Mouse (Mus musculus): ENCODE data around the gene Aoc2. TPM values are rescaled to one million over a fixed set of nuclear protein-coding genes. Genes with fewer than 3 reads are reported as not detected.
"Not testable (repeated sequence)": the region's sequence is repeated elsewhere in the genome, so short reads cannot be mapped to it uniquely, and the experiment has no call there.

Gene Aoc2
- polyA plus RNA-seq, 1 experiment from 2014 or later = 1.6 TPM

DNA sequence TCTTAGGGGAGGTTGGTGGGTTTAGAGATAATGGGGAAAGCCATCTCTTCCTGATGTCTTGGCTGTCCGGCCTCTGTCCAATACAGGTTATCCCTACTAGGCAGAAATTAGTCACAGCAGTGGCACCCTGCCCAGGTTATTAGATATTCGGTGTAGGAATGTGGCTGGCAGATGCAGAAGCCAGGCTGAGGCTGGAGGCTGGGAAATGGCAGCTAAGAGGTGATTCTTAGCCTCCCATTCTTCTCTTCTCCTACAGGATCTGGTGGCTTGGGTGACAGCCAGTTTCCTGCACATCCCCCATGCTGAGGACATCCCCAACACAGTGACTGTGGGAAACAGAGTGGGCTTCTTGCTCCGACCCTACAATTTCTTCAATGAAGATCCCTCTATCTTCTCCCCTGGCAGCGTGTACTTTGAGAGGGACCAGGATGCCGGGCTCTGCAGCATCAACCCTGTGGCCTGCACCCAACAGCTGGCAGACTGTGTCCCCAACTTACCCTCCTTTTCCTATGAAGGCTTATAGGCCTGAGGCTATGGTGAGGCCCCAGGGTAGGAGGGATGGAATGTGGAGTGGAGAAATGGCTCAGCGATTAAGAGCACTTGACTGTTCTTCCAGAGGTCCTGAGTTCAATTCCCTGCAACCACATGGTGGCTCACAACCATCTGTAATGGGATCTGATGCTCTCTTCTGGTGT is 4.2 kb downstream of the Aoc2 start:
- WGBS = 82% methylated on average over 6 of the region's 6 CpGs
- ATAC-seq (ENCODE audit: low FRiP score) (no peak), DNase-seq (ENCODE audit: low spot score) (no peak)
- Histone ChIP-seq H3K4me3 (replicated peaks; ENCODE audit: low read length) (no peak overlapping the region), H3K36me3 (replicated peaks; ENCODE audit: control insufficient read depth, insufficient read depth) (peaks cover 21% of the 10 kb centered on the region), H3K4me1 (replicated peaks; ENCODE audit: control insufficient read depth, insufficient read depth, low read length) (no peaks in the 10 kb centered on the region), H3K9ac (no peak overlapping the region), H3K27me3 (ENCODE audit: control insufficient read depth, insufficient read depth, low read length) (no peaks in the 10 kb centered on the region), H3K4me2 (replicated peaks) (no peak overlapping the region), H3K9me3 (ENCODE audit: control insufficient read depth, low read length) (no peaks in the 10 kb centered on the region), H3K27ac (no peak overlapping the region)

DNA sequence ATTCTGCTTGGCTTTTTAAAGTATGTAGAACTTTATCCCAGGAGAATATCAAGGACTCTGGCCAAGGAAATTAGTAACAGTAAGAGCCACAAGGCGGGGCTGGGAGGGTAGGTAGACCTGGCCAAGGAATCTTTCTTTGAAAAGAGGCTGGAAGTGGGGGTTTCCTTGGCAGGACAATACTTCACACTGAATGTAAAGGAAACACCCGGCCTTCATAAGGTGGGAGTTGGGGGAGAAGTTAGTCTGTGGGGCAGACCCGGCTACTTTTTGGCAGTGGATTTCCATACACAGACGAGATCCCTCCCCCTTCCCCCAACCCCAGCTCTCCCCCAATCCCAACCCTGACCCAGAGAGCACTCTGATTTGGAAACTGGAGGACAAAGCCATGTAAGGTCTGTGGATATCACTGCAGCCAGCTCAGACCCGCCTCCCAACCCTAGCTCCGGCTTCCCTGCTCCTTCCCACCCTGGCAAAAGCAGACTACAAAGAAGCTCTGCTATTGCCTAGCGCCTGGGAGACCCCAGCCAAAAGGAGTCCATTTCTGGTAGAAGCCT is 5.6 kb downstream of the Aoc2 start, which contains the start of gene Aoc3:
Aoc3 (plus strand) TSS at position 235 of the 554 bp plus-strand sequence.
- Histone ChIP-seq H3K36me3 (replicated peaks; ENCODE audit: control insufficient read depth, insufficient read depth) (peaks cover 7% of the 10 kb centered on the region), H3K4me3 (replicated peaks; ENCODE audit: low read length) (no peak within 1 kb of the TSS), H3K4me1 (replicated peaks; ENCODE audit: control insufficient read depth, insufficient read depth, low read length) (no peaks in the 10 kb centered on the region), H3K4me2 (replicated peaks) (no peak within 1 kb of the TSS), H3K9ac (no peak within 1 kb of the TSS), H3K9me3 (ENCODE audit: control insufficient read depth, low read length) (no peaks in the 10 kb centered on the region), H3K27me3 (ENCODE audit: control insufficient read depth, insufficient read depth, low read length) (no peaks in the 10 kb centered on the region), H3K27ac (no peak within 1 kb of the TSS)
- DNase-seq (ENCODE audit: low spot score) (no peak), ATAC-seq (ENCODE audit: low FRiP score) (no peak)
- WGBS = 71% methylated on average over 7 of the region's 7 CpGs

DNA sequence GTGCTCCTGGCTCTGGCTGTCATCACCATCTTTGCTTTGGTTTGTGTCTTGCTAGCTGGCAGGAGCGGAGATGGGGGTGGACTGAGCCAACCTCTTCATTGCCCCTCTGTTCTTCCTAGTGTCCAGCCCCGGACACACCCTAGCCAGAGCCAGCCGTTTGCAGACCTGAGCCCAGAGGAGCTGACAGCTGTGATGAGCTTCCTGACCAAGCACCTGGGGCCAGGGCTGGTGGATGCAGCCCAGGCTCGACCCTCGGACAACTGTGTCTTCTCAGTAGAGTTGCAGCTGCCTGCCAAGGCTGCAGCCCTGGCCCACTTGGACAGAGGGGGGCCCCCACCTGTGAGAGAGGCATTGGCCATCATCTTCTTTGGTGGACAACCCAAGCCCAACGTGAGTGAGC is 6.1 kb downstream of the Aoc2 start:
- H3K36me3 ChIP-seq (replicated peaks; ENCODE audit: control insufficient read depth, insufficient read depth); ATAC-seq (ENCODE audit: low FRiP score); DNase-seq (ENCODE audit: low spot score); H3K9me3 ChIP-seq (ENCODE audit: control insufficient read depth, low read length); H3K27ac ChIP-seq; H3K4me2 ChIP-seq (replicated peaks); H3K27me3 ChIP-seq (ENCODE audit: control insufficient read depth, insufficient read depth, low read length); H3K4me1 ChIP-seq (replicated peaks; ENCODE audit: control insufficient read depth, insufficient read depth, low read length); H3K9ac ChIP-seq; H3K4me3 ChIP-seq (replicated peaks; ENCODE audit: low read length): not testable (repeated sequence)
- 68% methylated on average over 5 of the region's 6 CpGs for WGBS

DNA sequence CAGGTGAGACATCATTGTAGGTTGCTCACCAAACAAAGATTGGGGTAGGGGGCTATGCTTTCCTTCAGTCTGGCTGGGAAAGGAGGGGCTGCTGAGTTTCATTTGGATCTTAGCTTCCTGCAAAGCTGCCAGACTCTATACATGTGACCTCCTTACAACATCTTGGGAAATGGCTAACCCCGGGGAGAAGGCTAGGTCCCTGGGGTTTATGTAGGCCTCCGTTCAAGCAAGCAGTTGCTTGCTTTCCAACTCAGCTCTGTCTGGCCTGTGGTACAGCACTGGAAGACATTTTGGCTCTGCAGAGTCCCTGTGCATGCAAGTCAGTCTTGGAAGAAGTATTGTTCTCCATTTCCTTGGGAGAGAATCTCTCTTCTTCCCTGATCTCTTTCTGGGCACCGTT is 7.7 kb downstream of the Aoc2 start:
- DNase-seq (ENCODE audit: low spot score) (no peak), ATAC-seq (ENCODE audit: low FRiP score) (no peak)
- H3K4me1 ChIP-seq (replicated peaks; ENCODE audit: control insufficient read depth, insufficient read depth, low read length) = peaks cover 4% of the 10 kb centered on the region; the same call in 1 of the 2 replicates
- H3K4me2 ChIP-seq (replicated peaks) = no peak overlapping the region
- no peak overlapping the region for H3K4me3 ChIP-seq (replicated peaks; ENCODE audit: low read length)
- no peaks in the 10 kb centered on the region for H3K27me3 ChIP-seq (ENCODE audit: control insufficient read depth, insufficient read depth, low read length)
- WGBS = 86% methylated on average over 3 of the region's 3 CpGs
- no peaks in the 10 kb centered on the region for H3K36me3 ChIP-seq (replicated peaks; ENCODE audit: control insufficient read depth, insufficient read depth)
- H3K9me3 ChIP-seq (ENCODE audit: control insufficient read depth, low read length) = no peaks in the 10 kb centered on the region
- no peak overlapping the region for H3K9ac ChIP-seq
- H3K27ac ChIP-seq = no peak overlapping the region

DNA sequence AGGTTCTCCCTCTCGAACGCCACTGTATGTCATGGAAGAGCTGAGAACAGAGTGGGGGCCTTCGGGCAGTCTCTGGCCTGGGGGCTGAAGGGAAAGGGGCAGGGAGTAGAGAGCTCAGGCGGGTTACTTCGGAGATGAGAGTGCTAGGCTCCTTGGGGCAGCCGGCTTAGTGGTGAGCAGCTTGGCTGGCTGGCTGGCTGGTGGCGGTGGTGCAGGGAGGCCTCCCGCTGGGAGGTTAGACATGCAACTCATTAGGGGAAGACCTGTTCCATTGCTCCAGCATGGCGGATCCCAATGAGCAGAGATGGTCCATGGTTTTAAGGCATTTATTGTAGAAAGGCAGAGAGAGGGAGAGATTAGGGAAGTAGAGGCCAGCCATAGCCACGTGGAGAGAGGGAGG is 9.2 kb downstream of the Aoc2 start:
- H3K27me3 ChIP-seq (ENCODE audit: control insufficient read depth, insufficient read depth, low read length) = no peaks in the 10 kb centered on the region
- H3K4me2 ChIP-seq (replicated peaks) = no peak overlapping the region
- no peak overlapping the region for H3K27ac ChIP-seq
- DNase-seq (ENCODE audit: low spot score) (no peak), ATAC-seq (ENCODE audit: low FRiP score) (no peak)
- 20% methylated on average over 10 of the region's 10 CpGs for WGBS
- H3K4me1 ChIP-seq (replicated peaks; ENCODE audit: control insufficient read depth, insufficient read depth, low read length) = peaks cover 15% of the 10 kb centered on the region; the same call in 1 of the 2 replicates
- no peaks in the 10 kb centered on the region for H3K36me3 ChIP-seq (replicated peaks; ENCODE audit: control insufficient read depth, insufficient read depth)
- H3K9ac ChIP-seq = no peak overlapping the region
- H3K9me3 ChIP-seq (ENCODE audit: control insufficient read depth, low read length) = no peaks in the 10 kb centered on the region
- no peak overlapping the region for H3K4me3 ChIP-seq (replicated peaks; ENCODE audit: low read length)

DNA sequence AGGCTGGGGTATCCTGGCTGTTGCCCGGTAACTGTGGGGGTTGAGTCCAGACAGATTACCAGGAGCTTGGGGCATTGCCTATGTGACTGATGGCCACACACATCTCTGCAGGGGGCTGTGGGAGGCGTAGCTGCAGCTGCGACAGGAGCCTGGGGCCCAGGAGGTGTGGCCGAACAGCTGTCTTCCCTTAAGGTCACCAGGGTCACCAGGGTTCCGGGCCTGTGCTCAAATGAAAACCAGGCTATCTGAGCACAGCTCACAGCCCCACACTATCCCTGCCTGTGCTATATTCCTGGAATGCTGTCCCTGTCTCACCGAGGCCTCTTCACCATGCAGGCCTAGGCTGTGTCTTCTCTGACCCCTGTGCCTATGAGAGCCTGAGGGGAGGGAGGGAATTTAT is 9.7 kb downstream of the Aoc2 start:
- 3% methylated on average over 6 of the region's 6 CpGs for whole genome bisulfite sequencing

DNA sequence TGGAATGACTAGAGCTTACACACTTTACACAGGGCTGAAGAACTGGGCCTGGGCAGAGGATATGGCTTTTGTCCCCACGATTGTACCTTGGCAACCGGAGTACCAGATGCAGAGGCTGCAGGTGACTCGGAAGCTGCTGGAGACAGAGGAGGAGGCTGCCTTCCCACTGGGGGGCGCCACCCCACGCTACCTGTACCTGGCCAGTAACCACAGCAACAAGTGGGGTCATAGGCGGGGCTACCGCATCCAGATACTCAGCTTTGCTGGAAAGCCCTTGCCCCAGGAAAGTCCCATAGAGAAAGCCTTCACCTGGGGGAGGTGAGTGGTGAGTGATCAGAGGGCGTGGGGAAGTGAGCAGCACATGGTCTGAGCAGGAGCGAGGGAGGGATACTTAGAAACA is 10.8 kb downstream of the Aoc2 start:
- H3K4me3 ChIP-seq (replicated peaks; ENCODE audit: low read length) = no peak overlapping the region
- H3K4me1 ChIP-seq (replicated peaks; ENCODE audit: control insufficient read depth, insufficient read depth, low read length) = peaks cover 15% of the 10 kb centered on the region; the same call in 1 of the 2 replicates
- WGBS = 82% methylated on average over 9 of the region's 9 CpGs
- no peaks in the 10 kb centered on the region for H3K27me3 ChIP-seq (ENCODE audit: control insufficient read depth, insufficient read depth, low read length)
- no peak overlapping the region for H3K4me2 ChIP-seq (replicated peaks)
- DNase-seq (ENCODE audit: low spot score) (no peak), ATAC-seq (ENCODE audit: low FRiP score) (no peak)
- H3K27ac ChIP-seq = no peak overlapping the region
- H3K36me3 ChIP-seq (replicated peaks; ENCODE audit: control insufficient read depth, insufficient read depth) = no peaks in the 10 kb centered on the region
- H3K9me3 ChIP-seq (ENCODE audit: control insufficient read depth, low read length) = no peaks in the 10 kb centered on the region
- no peak overlapping the region for H3K9ac ChIP-seq

More for the DNA sequence above, 9.7 kb downstream of the Aoc2 start:
- Histone ChIP-seq H3K9ac (no peak overlapping the region), H3K27ac (no peak overlapping the region), H3K36me3 (replicated peaks; ENCODE audit: control insufficient read depth, insufficient read depth) (no peaks in the 10 kb centered on the region), H3K27me3 (ENCODE audit: control insufficient read depth, insufficient read depth, low read length) (no peaks in the 10 kb centered on the region), H3K4me1 (replicated peaks; ENCODE audit: control insufficient read depth, insufficient read depth, low read length) (peaks cover 15% of the 10 kb centered on the region; the same call in 1 of the 2 replicates), H3K4me2 (replicated peaks) (no peak overlapping the region), H3K9me3 (ENCODE audit: control insufficient read depth, low read length) (no peaks in the 10 kb centered on the region), H3K4me3 (replicated peaks; ENCODE audit: low read length) (no peak overlapping the region)
- ATAC-seq (ENCODE audit: low FRiP score) (no peak), DNase-seq (ENCODE audit: low spot score) (no peak)

DNA sequence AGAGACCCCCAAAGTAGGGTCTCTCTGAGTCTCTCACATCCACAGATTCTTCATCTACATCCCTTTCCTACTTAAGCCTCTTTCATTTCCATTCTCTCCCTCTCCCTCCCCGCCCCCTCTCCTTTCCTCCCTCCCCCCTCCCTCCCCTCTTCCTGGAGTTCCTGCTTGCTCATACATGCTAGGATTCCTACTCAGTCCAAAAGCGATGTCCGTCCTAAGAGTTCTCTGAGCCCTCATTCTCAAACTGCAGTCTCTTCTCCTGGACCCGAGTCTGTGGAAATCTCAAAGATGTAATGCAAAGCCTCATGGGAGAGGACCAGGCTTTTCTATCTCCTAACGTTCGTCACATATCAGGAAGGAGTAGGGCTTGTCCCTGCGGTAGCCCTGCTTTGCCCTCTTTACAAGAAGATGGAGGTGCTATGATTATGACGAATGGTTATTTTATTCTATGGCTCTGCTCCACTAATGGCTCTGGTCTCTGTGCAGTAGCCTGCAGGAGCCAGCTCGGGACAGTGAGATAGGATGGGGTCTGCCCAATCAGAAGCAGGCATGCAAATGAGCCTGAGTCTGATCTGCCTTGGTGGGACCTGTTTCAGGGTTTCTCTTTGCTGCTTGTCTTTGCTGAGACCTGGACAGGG is 13.4 kb downstream of the Aoc2 start:
- Histone ChIP-seq H3K36me3 (replicated peaks; ENCODE audit: control insufficient read depth, insufficient read depth) (no peaks in the 10 kb centered on the region), H3K4me3 (replicated peaks; ENCODE audit: low read length) (peak overlapping the region; percentile 24), H3K9me3 (ENCODE audit: control insufficient read depth, low read length) (no peaks in the 10 kb centered on the region), H3K4me1 (replicated peaks; ENCODE audit: control insufficient read depth, insufficient read depth, low read length) (peaks cover 15% of the 10 kb centered on the region; the same call in 1 of the 2 replicates), H3K4me2 (replicated peaks) (peak overlapping the region; percentile 50), H3K9ac (peak overlapping the region; percentile 50), H3K27ac (peak overlapping the region; percentile 65; the same call in 1 of the 2 replicates), H3K27me3 (ENCODE audit: control insufficient read depth, insufficient read depth, low read length) (no peaks in the 10 kb centered on the region)
- peak; percentile 28 for DNase-seq (ENCODE audit: low spot score)
- peak; percentile 83 for ATAC-seq (ENCODE audit: low FRiP score)
- 3% methylated on average over 9 of the region's 9 CpGs for WGBS

DNA sequence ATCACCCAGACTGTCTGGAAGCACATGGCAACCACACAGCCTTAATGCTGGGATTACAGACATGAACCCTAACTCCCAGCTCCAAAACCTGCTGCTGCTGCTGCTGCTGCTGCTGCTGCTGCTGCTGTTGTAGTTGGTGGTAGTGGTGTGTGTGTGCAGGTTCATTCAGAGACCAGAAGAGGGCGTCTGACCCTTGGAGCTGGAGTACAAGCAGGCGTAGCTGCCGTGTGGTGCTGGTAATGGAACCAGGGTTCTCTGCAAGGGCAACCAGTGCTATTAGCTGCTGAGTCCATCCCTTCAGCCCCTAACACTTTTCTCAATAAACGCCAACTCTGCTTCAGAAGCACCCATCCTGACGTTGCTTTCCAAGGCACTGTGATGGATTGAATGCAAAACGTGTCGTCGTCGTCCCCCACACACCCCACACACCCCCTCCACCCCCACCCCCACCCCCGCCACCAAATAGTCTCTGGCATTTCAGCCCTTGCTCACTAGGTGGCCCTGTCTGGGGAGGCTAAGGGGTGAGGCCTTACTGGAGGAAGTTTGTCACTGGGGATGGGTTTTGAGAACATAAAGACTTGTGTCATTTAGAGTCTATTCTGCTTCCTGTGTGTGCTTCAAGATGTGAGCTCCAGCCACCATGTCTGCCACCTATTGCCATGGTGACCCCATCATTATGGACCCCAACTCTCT is 22.4 kb downstream of the Aoc2 start:
- Histone ChIP-seq H3K36me3 (replicated peaks; ENCODE audit: control insufficient read depth, insufficient read depth) (no peaks in the 10 kb centered on the region), H3K4me2 (replicated peaks) (no peak overlapping the region), H3K9me3 (ENCODE audit: control insufficient read depth, low read length) (no peaks in the 10 kb centered on the region), H3K27me3 (ENCODE audit: control insufficient read depth, insufficient read depth, low read length) (no peaks in the 10 kb centered on the region), H3K4me3 (replicated peaks; ENCODE audit: low read length) (no peak overlapping the region), H3K27ac (no peak overlapping the region), H3K4me1 (replicated peaks; ENCODE audit: control insufficient read depth, insufficient read depth, low read length) (no peaks in the 10 kb centered on the region), H3K9ac (no peak overlapping the region)
- DNase-seq (ENCODE audit: low spot score) = no peak
- WGBS = 73% methylated on average over 10 of the region's 10 CpGs
- no peak for ATAC-seq (ENCODE audit: low FRiP score)

Data from hindbrain, embryonic 14.5 days (tissue).